Mouse (Mus musculus): Measurements from ENCODE around the gene Lyz2. TPM values are rescaled to one million over a fixed set of nuclear protein-coding genes. Genes with fewer than 3 reads are reported as not detected.
A peak's percentile ranks its signal among the peaks of the same experiment; 100 is the strongest.

Lyz2 gene
- total RNA-seq (2012; rRNA removed) (not detected in 2 replicates), polyA plus RNA-seq (2012; ENCODE audit: insufficient read depth in 1 of 2, insufficient read length in 2 of 2, low read depth in 1 of 2, low replicate concordance in 2 of 2, missing spikeins in 1 of 2) (not detected)

DNA sequence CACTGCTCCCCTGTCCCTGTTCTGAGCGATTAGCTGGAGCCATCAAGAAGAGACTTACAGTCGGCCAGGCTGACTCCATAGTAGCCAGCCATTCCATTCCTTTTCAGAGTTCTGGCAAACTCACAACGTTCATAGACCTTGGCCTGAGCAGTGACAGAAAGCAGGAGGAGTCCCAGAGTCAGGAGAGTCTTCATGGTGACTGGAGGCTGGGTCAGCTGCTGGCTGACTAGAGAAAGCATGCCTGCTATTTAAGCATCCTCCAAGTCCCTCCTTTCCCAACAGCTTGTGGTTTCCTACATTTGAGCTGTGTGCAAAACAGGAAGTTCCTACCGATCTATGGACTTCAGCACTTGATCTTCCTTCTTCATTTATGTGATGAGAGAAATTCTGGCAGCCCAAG lies at the start of gene Lyz2:
Gene Lyz2, minus strand, starts transcription at position 273 of the 400 bp plus-strand sequence.
- DNase-seq (ENCODE audit: low read depth, low spot score) = peak; percentile 32
- Histone ChIP-seq H3K79me2 (ENCODE audit: control insufficient read depth, insufficient read depth, low read length, poor library complexity) (no peaks in the 10 kb centered on the region), H3K27me3 (ENCODE audit: control insufficient read depth in 1 of 2, insufficient read depth in 2 of 2, low read length in 2 of 2) (peaks cover 4 to 7% of the 10 kb centered on the region in 2 experiments), H3K4me1 (ENCODE audit: control insufficient read depth in 1 of 2, insufficient read depth in 2 of 2, low read length in 2 of 2) (no peaks in the 10 kb centered on the region), H3K27ac (ENCODE audit: control insufficient read depth, low read depth, low read length) (no peak within 1 kb of the TSS), H3K36me3 (ENCODE audit: control insufficient read depth in 1 of 2, insufficient read depth in 2 of 2, low read length in 2 of 2) (no peaks in the 10 kb centered on the region), H3K9me3 (replicated peaks; ENCODE audit: insufficient read depth, low read length) (no peaks in the 10 kb centered on the region), H3K9ac (ENCODE audit: control insufficient read depth, low read depth, low read length, poor library complexity, severe bottlenecking) (no peak within 1 kb of the TSS), H3K4me3 (ENCODE audit: control insufficient read depth in 1 of 2, insufficient read depth in 1 of 2, low read depth in 2 of 2, low read length in 2 of 2) (no peak within 1 kb of the TSS)
- TF ChIP-seq HCFC1 (IDR thresholded peaks at IDR 0.05; ENCODE audit: low read depth, low read length) (no peak), CTCF (IDR thresholded peaks at IDR 0.05 in 2 of 3, conservative IDR thresholded peaks at IDR 0.05 in 1 of 3; ENCODE audit: control insufficient read depth in 1 of 3, insufficient read depth in 1 of 3, low read depth in 2 of 3, low read length in 3 of 3, poor library complexity in 1 of 3, severe bottlenecking in 1 of 3) (no peak), ZMIZ1 (IDR thresholded peaks at IDR 0.05; ENCODE audit: low read depth, low read length) (no peak), POLR2AphosphoS2 (IDR thresholded peaks at IDR 0.05; ENCODE audit: low read length) (no peak), MYC (IDR thresholded peaks at IDR 0.05; ENCODE audit: low read depth, low read length) (no peak), ELF1 (IDR thresholded peaks at IDR 0.05; ENCODE audit: low read depth, low read length) (no peak), ZC3H11A (IDR thresholded peaks at IDR 0.05; ENCODE audit: low read depth, low read length) (no peak), RCOR1 (IDR thresholded peaks at IDR 0.05; ENCODE audit: low read depth, low read length) (no peak), MXI1 (IDR thresholded peaks at IDR 0.05; ENCODE audit: low read depth, low read length) (no peak), GABPA (IDR thresholded peaks at IDR 0.05; ENCODE audit: low read depth, low read length) (no peak), NRF1 (IDR thresholded peaks at IDR 0.05; ENCODE audit: insufficient read depth, low read depth, low read length, poor library complexity, severe bottlenecking) (no peak), E2F4 (IDR thresholded peaks at IDR 0.05; ENCODE audit: borderline replicate concordance, low read depth, low read length) (no peak), UBTF (IDR thresholded peaks at IDR 0.05; ENCODE audit: borderline replicate concordance, insufficient read depth, low read depth, low read length) (no peak)

DNA sequence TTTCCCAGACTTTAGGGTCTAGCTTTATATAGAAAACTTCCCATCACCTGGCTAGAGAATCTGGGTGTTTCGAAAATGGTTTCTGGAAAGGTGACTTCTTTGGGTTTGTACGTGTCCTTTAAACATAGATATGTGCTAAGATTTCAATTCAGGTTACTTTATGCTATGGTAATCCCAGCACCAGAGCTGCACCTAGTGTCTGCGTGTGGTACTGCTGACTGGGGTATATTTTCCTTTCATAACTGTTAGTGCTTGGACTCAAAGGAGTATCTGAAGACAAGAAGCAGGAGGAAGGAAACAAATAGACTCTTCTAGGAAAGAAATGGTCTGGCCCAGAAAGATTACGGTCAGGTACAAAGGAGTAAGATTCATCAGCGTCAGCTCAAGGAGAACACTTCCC lies 48.4 kb upstream of the Lyz2 start:
- no peaks in the 10 kb centered on the region for H3K79me2 ChIP-seq (ENCODE audit: control insufficient read depth, insufficient read depth, low read length, poor library complexity)
- DNase-seq (ENCODE audit: low read depth, low spot score) = peak; percentile 51
- H3K27me3 ChIP-seq (ENCODE audit: control insufficient read depth in 1 of 2, insufficient read depth in 2 of 2, low read length in 2 of 2) = no peaks in the 10 kb centered on the region
- H3K4me3 ChIP-seq (ENCODE audit: control insufficient read depth in 1 of 2, insufficient read depth in 1 of 2, low read depth in 2 of 2, low read length in 2 of 2) = no peak overlapping the region
- H3K4me1 ChIP-seq (ENCODE audit: control insufficient read depth in 1 of 2, insufficient read depth in 2 of 2, low read length in 2 of 2) = no peaks in the 10 kb centered on the region
- no peak overlapping the region for H3K9ac ChIP-seq (ENCODE audit: control insufficient read depth, low read depth, low read length, poor library complexity, severe bottlenecking)
- H3K27ac ChIP-seq (ENCODE audit: control insufficient read depth, low read depth, low read length) = no peak overlapping the region
- no peak for TF ChIP-seq ZNF384 (IDR thresholded peaks at IDR 0.05; ENCODE audit: low read depth, low read length)
- TF ChIP-seq ELF1 (IDR thresholded peaks at IDR 0.05; ENCODE audit: low read depth, low read length) = no peak
- TF ChIP-seq ZKSCAN1 (IDR thresholded peaks at IDR 0.05; ENCODE audit: low read depth, low read length) = no peak
- no peak for TF ChIP-seq NELFE (IDR thresholded peaks at IDR 0.05; ENCODE audit: low read depth, low read length)
- no peak for TF ChIP-seq ETS1 (IDR thresholded peaks at IDR 0.05; ENCODE audit: low read depth, low read length)
- TF ChIP-seq KAT2A (conservative IDR thresholded peaks at IDR 0.05; ENCODE audit: low read depth, low read length) = no peak
- TF ChIP-seq POLR2A (IDR thresholded peaks at IDR 0.05; ENCODE audit: control insufficient read depth in 1 of 2, insufficient read depth in 1 of 2, low read depth in 1 of 2, low read length in 2 of 2, poor library complexity in 1 of 2) = no peak
- no peak for TF ChIP-seq USF1 (IDR thresholded peaks at IDR 0.05; ENCODE audit: low read depth, low read length)
- TF ChIP-seq SMC3 (IDR thresholded peaks at IDR 0.05; ENCODE audit: low read depth, low read length) = peak; percentile 57
- TF ChIP-seq TCF12 (IDR thresholded peaks at IDR 0.05; ENCODE audit: low read depth, low read length) = no peak
- TF ChIP-seq CTCF (IDR thresholded peaks at IDR 0.05 in 2 of 3, conservative IDR thresholded peaks at IDR 0.05 in 1 of 3; ENCODE audit: control insufficient read depth in 1 of 3, insufficient read depth in 1 of 3, low read depth in 2 of 3, low read length in 3 of 3, poor library complexity in 1 of 3, severe bottlenecking in 1 of 3) = peak; percentile 39 to 62 (median 45)
- TF ChIP-seq MAFK (IDR thresholded peaks at IDR 0.05; ENCODE audit: borderline replicate concordance, low read depth, low read length) = no peak
- TF ChIP-seq ZC3H11A (IDR thresholded peaks at IDR 0.05; ENCODE audit: low read depth, low read length) = no peak
- TF ChIP-seq POLR2AphosphoS5 (IDR thresholded peaks at IDR 0.05; ENCODE audit: borderline replicate concordance, low read depth, low read length) = no peak
- TF ChIP-seq MYB (IDR thresholded peaks at IDR 0.05; ENCODE audit: low read depth, low read length) = no peak
- no peak for TF ChIP-seq EP300 (IDR thresholded peaks at IDR 0.05; ENCODE audit: low read depth in 1 of 2, low read length in 2 of 2)
- TF ChIP-seq RAD21 (IDR thresholded peaks at IDR 0.05; ENCODE audit: low read depth, low read length) = peak; percentile 56
- TF ChIP-seq GATA1 (IDR thresholded peaks at IDR 0.05; ENCODE audit: low read depth, low read length) = no peak
- H3K9me3 ChIP-seq (replicated peaks; ENCODE audit: insufficient read depth, low read length) = no peaks in the 10 kb centered on the region
- H3K36me3 ChIP-seq (ENCODE audit: control insufficient read depth in 1 of 2, insufficient read depth in 2 of 2, low read length in 2 of 2) = no peaks in the 10 kb centered on the region
